Mouse (Mus musculus): ENCODE results near the gene Zfpm1. TPM values are rescaled to one million over a fixed set of nuclear protein-coding genes. Genes with fewer than 3 reads are reported as not detected.

Zfpm1 gene
- 0.41 and 0.47 TPM in 2 replicates for polyA plus RNA-seq (2014; fragmentation: Nextera tagmentation; extraction: Ambion mirVana)

GRCm38 (mm10) chr8:122282035-122282358 lies at the start of gene Zfpm1:
Zfpm1 (plus strand) TSS chr8:122282141.
- H3K9ac ChIP-seq (ENCODE audit: low read length): peak within 1 kb of the TSS; percentile 61
- H3K36me3 ChIP-seq (ENCODE audit: control insufficient read depth, insufficient read depth, low read length): no peaks in the 10 kb centered on the region
- peaks cover 19% of the 10 kb centered on the region for H3K4me1 ChIP-seq (ENCODE audit: control insufficient read depth, insufficient read depth, low read length)
- WGBS: 0% methylated on average over 4 of the region's 60 CpGs
- 0 out of 2 replicates have a peak within 1 kb of the TSS, but pooled peaks have one; percentile 33 for H3K27ac ChIP-seq (ENCODE audit: low read depth, low read length)
- ATAC-seq (no peak), DNase-seq (ENCODE audit: low spot score) (no peak)
- peak within 1 kb of the TSS; percentile 51 for H3K4me3 ChIP-seq (ENCODE audit: low read depth, low read length)
- H3K9me3 ChIP-seq (replicated peaks; ENCODE audit: control insufficient read depth, low read length): no peaks in the 10 kb centered on the region
- peak within 1 kb of the TSS; percentile 99 for H3K4me2 ChIP-seq (ENCODE audit: low read length)
- peaks cover 32% of the 10 kb centered on the region for H3K27me3 ChIP-seq (replicated peaks; ENCODE audit: control insufficient read depth, insufficient read depth, low read length)

- Histone ChIP-seq H3K4me2 (ENCODE audit: low read length) (no peak overlapping the region), H3K9ac (ENCODE audit: low read length) (no peak overlapping the region), H3K36me3 (ENCODE audit: control insufficient read depth, insufficient read depth, low read length) (no peaks in the 10 kb centered on the region), H3K4me3 (ENCODE audit: low read depth, low read length) (no peak overlapping the region), H3K4me1 (ENCODE audit: control insufficient read depth, insufficient read depth, low read length) (0 out of 2 replicates have a peak, but pooled peaks cover 3% of the 10 kb centered on the region), H3K9me3 (replicated peaks; ENCODE audit: control insufficient read depth, low read length) (no peaks in the 10 kb centered on the region), H3K27me3 (replicated peaks; ENCODE audit: control insufficient read depth, insufficient read depth, low read length) (peaks cover 26% of the 10 kb centered on the region), H3K27ac (ENCODE audit: low read depth, low read length) (no peak overlapping the region)
- WGBS: 36% methylated on average over 11 of the region's 11 CpGs
- ATAC-seq: no peak
- no peak for DNase-seq (ENCODE audit: low spot score)
Observed at GRCm38 (mm10) chr8:122234055-122234454, 47.9 kb upstream of the Zfpm1 start.

DNA sequence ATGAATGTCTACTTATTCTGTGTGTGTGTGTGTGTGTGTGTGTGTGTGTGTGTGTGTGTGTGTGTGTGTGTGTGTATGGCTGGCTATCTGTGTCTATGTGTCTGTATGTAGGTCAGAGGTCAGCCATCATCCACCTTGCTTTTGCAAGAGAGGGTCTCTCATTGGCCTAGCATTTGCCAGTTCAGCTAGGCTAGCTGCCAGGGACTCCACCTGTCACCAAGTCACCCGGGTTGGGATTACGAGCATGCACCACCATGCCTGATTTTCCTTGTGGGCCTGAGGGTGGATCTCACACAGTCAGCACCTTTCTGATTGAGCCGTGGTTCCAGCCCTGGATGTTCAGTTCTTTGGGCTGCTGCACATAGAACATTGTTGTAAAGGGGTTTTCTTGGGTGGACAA lies 45.4 kb upstream of the Zfpm1 start:
- Histone ChIP-seq H3K9me3 (replicated peaks; ENCODE audit: control insufficient read depth, low read length) (no peaks in the 10 kb centered on the region), H3K36me3 (ENCODE audit: control insufficient read depth, insufficient read depth, low read length) (no peaks in the 10 kb centered on the region), H3K27ac (ENCODE audit: low read depth, low read length) (no peak overlapping the region), H3K9ac (ENCODE audit: low read length) (no peak overlapping the region), H3K4me3 (ENCODE audit: low read depth, low read length) (no peak overlapping the region), H3K4me1 (ENCODE audit: control insufficient read depth, insufficient read depth, low read length) (no peaks in the 10 kb centered on the region), H3K4me2 (ENCODE audit: low read length) (no peak overlapping the region), H3K27me3 (replicated peaks; ENCODE audit: control insufficient read depth, insufficient read depth, low read length) (0 out of 2 replicates have a peak, but pooled peaks cover 6% of the 10 kb centered on the region)
- DNase-seq (ENCODE audit: low spot score) (no peak), ATAC-seq (no peak)
- 85% methylated on average over 3 of the region's 3 CpGs for WGBS

DNA sequence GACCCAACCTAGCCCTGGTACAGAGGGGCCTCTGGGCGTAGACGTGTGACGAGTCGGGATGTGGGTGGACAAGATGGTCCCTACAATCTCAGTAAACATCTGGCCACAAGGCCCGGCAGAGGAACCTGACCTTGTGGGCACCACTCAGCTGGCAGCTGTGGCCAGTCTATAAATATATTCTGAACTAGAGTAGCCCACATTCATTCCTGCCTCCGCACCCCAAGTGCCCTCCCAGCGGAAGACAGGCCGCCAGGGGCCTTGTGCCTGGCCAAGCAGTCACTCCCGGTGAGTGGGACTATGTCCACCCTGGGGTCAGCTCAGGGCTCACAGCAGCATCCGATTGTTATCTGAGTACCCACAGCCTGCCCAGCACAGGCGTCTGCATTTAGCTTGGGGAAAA lies 43.7 kb upstream of the Zfpm1 start:
- H3K27ac ChIP-seq (ENCODE audit: low read depth, low read length): no peak overlapping the region
- H3K9ac ChIP-seq (ENCODE audit: low read length): no peak overlapping the region
- no peaks in the 10 kb centered on the region for H3K36me3 ChIP-seq (ENCODE audit: control insufficient read depth, insufficient read depth, low read length)
- H3K27me3 ChIP-seq (replicated peaks; ENCODE audit: control insufficient read depth, insufficient read depth, low read length): no peaks in the 10 kb centered on the region
- no peaks in the 10 kb centered on the region for H3K4me1 ChIP-seq (ENCODE audit: control insufficient read depth, insufficient read depth, low read length)
- H3K4me2 ChIP-seq (ENCODE audit: low read length): no peak overlapping the region
- WGBS: 81% methylated on average over 11 of the region's 11 CpGs
- no peak for ATAC-seq
- no peaks in the 10 kb centered on the region for H3K9me3 ChIP-seq (replicated peaks; ENCODE audit: control insufficient read depth, low read length)
- DNase-seq (ENCODE audit: low spot score): no peak
- H3K4me3 ChIP-seq (ENCODE audit: low read depth, low read length): no peak overlapping the region

- Histone ChIP-seq H3K9ac (ENCODE audit: low read length) (no peak overlapping the region), H3K4me2 (ENCODE audit: low read length) (no peak overlapping the region), H3K9me3 (replicated peaks; ENCODE audit: control insufficient read depth, low read length) (no peaks in the 10 kb centered on the region), H3K4me3 (ENCODE audit: low read depth, low read length) (no peak overlapping the region), H3K27me3 (replicated peaks; ENCODE audit: control insufficient read depth, insufficient read depth, low read length) (no peaks in the 10 kb centered on the region), H3K36me3 (ENCODE audit: control insufficient read depth, insufficient read depth, low read length) (no peaks in the 10 kb centered on the region), H3K4me1 (ENCODE audit: control insufficient read depth, insufficient read depth, low read length) (no peaks in the 10 kb centered on the region), H3K27ac (ENCODE audit: low read depth, low read length) (no peak overlapping the region)
- 77% methylated on average over 8 of the region's 8 CpGs for WGBS
- no peak for ATAC-seq
- DNase-seq (ENCODE audit: low spot score): no peak
Observed at GRCm38 (mm10) chr8:122238731-122239130, 43.2 kb upstream of the Zfpm1 start.

- H3K4me3 ChIP-seq (ENCODE audit: low read depth, low read length): no peak overlapping the region
- H3K4me1 ChIP-seq (ENCODE audit: control insufficient read depth, insufficient read depth, low read length): no peaks in the 10 kb centered on the region
- no peak overlapping the region for H3K9ac ChIP-seq (ENCODE audit: low read length)
- no peaks in the 10 kb centered on the region for H3K9me3 ChIP-seq (replicated peaks; ENCODE audit: control insufficient read depth, low read length)
- H3K27ac ChIP-seq (ENCODE audit: low read depth, low read length): no peak overlapping the region
- DNase-seq (ENCODE audit: low spot score) (no peak), ATAC-seq (no peak)
- no peaks in the 10 kb centered on the region for H3K27me3 ChIP-seq (replicated peaks; ENCODE audit: control insufficient read depth, insufficient read depth, low read length)
- WGBS: 86% methylated on average over 16 of the region's 16 CpGs
- H3K4me2 ChIP-seq (ENCODE audit: low read length): no peak overlapping the region
- no peaks in the 10 kb centered on the region for H3K36me3 ChIP-seq (ENCODE audit: control insufficient read depth, insufficient read depth, low read length)
Observed at GRCm38 (mm10) chr8:122240241-122241026, 41.5 kb upstream of the Zfpm1 start.

DNA sequence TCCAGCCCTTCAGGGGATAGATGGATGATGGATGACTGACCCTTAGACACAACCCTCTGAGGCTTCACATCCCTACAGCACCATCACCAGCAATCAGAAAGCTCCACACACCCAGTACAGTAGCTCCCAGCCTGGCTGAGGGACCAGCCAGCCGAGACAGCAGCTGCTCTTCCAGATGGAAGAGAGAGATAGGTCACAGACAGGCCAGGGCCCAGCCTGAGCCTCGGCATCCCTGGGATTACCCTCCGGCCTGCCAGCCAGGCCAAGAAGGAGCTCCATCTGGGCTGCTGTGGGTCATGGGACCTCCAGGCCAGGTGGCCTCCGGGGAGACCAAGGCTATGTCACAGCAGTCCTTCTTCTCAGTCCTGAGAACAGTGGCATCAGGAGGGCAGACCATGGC lies 38.6 kb upstream of the Zfpm1 start:
- Histone ChIP-seq H3K36me3 (ENCODE audit: control insufficient read depth, insufficient read depth, low read length) (no peaks in the 10 kb centered on the region), H3K9ac (ENCODE audit: low read length) (no peak overlapping the region), H3K4me3 (ENCODE audit: low read depth, low read length) (no peak overlapping the region), H3K27me3 (replicated peaks; ENCODE audit: control insufficient read depth, insufficient read depth, low read length) (no peaks in the 10 kb centered on the region), H3K4me1 (ENCODE audit: control insufficient read depth, insufficient read depth, low read length) (no peaks in the 10 kb centered on the region), H3K4me2 (ENCODE audit: low read length) (no peak overlapping the region), H3K27ac (ENCODE audit: low read depth, low read length) (no peak overlapping the region), H3K9me3 (replicated peaks; ENCODE audit: control insufficient read depth, low read length) (no peaks in the 10 kb centered on the region)
- 86% methylated on average over 4 of the region's 4 CpGs for WGBS
- no peak for ATAC-seq
- no peak for DNase-seq (ENCODE audit: low spot score)

DNA sequence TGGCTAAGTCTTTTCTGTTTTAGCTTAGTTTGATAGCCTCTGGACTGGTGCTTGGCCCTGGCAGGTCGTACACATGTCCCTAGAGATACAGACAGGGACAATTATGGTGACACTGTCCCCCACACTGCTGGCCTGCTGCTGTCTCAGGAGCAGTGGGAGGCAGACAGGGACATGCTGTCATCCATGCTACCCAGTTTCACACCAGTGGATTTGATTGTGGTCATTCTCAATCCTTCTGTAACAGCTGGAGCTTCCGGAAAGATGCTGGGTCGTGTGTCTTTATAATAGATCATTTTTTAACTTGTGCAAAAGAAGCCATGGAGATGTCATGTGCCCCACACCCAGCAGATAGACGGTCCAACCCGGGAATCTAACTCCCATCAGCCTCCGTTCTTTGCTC lies 36.8 kb upstream of the Zfpm1 start:
- ATAC-seq (no peak), DNase-seq (ENCODE audit: low spot score) (no peak)
- Histone ChIP-seq H3K27me3 (replicated peaks; ENCODE audit: control insufficient read depth, insufficient read depth, low read length) (no peaks in the 10 kb centered on the region), H3K9me3 (replicated peaks; ENCODE audit: control insufficient read depth, low read length) (no peaks in the 10 kb centered on the region), H3K9ac (ENCODE audit: low read length) (no peak overlapping the region), H3K36me3 (ENCODE audit: control insufficient read depth, insufficient read depth, low read length) (no peaks in the 10 kb centered on the region), H3K4me1 (ENCODE audit: control insufficient read depth, insufficient read depth, low read length) (no peaks in the 10 kb centered on the region), H3K27ac (ENCODE audit: low read depth, low read length) (no peak overlapping the region), H3K4me2 (ENCODE audit: low read length) (no peak overlapping the region), H3K4me3 (ENCODE audit: low read depth, low read length) (no peak overlapping the region)
- WGBS: 79% methylated on average over 6 of the region's 6 CpGs

Measured in forebrain, embryonic 14.5 days (tissue).